Mouse (Mus musculus) liver, embryonic 12.5 days (tissue): ENCODE measurements around the gene Camk2n1. TPM values are rescaled to one million over a fixed set of nuclear protein-coding genes. Genes with fewer than 3 reads are reported as not detected.
"Not testable (repeated sequence)": the region's sequence is repeated elsewhere in the genome, so short reads cannot be mapped to it uniquely, and the experiment has no call there.

ENCODE experiments used
- ATAC-seq: fragments of 200-750 bp; cut with Nextera tagmentation; 2 replicates; pipeline ENCODE4 v1.8.0; 2017; ENCODE audit warnings: moderate number of reproducible peaks, mild to moderate bottlenecking, moderate library complexity
- H3K27ac ChIP-seq: fragments of 300-500 bp; sonication (generic); 2 replicates; pipeline ENCODE4 v1.5.1; 2016; ENCODE audit warnings: mild to moderate bottlenecking
- H3K27me3 ChIP-seq: fragments of 300-500 bp; sonication (generic); replicated peaks from 2 replicates; pipeline ENCODE4 v1.6.1; 2016; ENCODE audit warnings: mild to moderate bottlenecking, moderate library complexity
- H3K36me3 ChIP-seq: fragments of 300-500 bp; sonication (generic); 2 replicates; pipeline ENCODE4 v1.6.1; 2016; ENCODE audit warnings: mild to moderate bottlenecking, moderate library complexity
- H3K4me1 ChIP-seq: fragments of 300-500 bp; sonication (generic); 2 replicates; pipeline ENCODE4 v1.6.1; 2016
- H3K4me2 ChIP-seq: fragments of 300-500 bp; sonication (generic); 2 replicates; pipeline ENCODE4 v1.6.1; 2016; ENCODE audit warnings: mild to moderate bottlenecking, moderate library complexity
- H3K4me3 ChIP-seq: fragments of 300-500 bp; sonication (generic); 2 replicates; pipeline ENCODE4 v1.5.1; 2016; ENCODE audit warnings: mild to moderate bottlenecking, moderate library complexity
- H3K9ac ChIP-seq: fragments of 300-500 bp; sonication (generic); 2 replicates; pipeline ENCODE4 v1.6.1; 2016; ENCODE audit warnings: mild to moderate bottlenecking, moderate library complexity
- H3K9me3 ChIP-seq: fragments of 300-500 bp; sonication (generic); replicated peaks from 2 replicates; pipeline ENCODE4 v1.6.1; 2016; ENCODE audit warnings: mild to moderate bottlenecking, moderate library complexity
- WGBS: fragments of 180-500 bp; shearing (Covaris S2); methylation state at CpG from one replicate; pipeline ENCODE4 v1.1.7; 2016; ENCODE audit not compliant: insufficient replicate concordance; 5-methylcytosine and 5-hydroxymethylcytosine counted together
- polyA plus RNA-seq: library from polyadenylated mRNA; unstranded; fragments of >200 nt; fragmentation: Nextera tagmentation; extraction: Ambion mirVana; gene quantifications from 2 replicates; pipeline ENCODE4 v1.2.1, GENCODE M21; 2016

Camk2n1 gene
- 1.3 and 1.4 TPM in 2 replicates for polyA plus RNA-seq

- ATAC-seq = peak; percentile 68
- peak within 1 kb of the TSS; percentile 67 for H3K9ac ChIP-seq
- H3K27me3 ChIP-seq = peaks cover 99% of the 10 kb centered on the region
- peak within 1 kb of the TSS; percentile 71 for H3K4me2 ChIP-seq
- peak within 1 kb of the TSS; percentile 75 for H3K27ac ChIP-seq
- 3% methylated on average over 54 of the region's 64 CpGs for WGBS
- H3K4me3 ChIP-seq = peak within 1 kb of the TSS; percentile 62
- H3K9me3 ChIP-seq = no peaks in the 10 kb centered on the region
- H3K36me3 ChIP-seq = no peaks in the 10 kb centered on the region
- H3K4me1 ChIP-seq = peaks cover 15% of the 10 kb centered on the region
These were observed at the start of gene Camk2n1 for GRCm38 (mm10) chr4:138453753-138454570. Gene Camk2n1 (plus strand): TSS chr4:138454314.

GRCm38 (mm10) chr4:138404806-138405205 is 49.3 kb upstream of the Camk2n1 start:
- Histone ChIP-seq H3K9ac (no peak overlapping the region), H3K4me2 (no peak overlapping the region), H3K36me3 (no peaks in the 10 kb centered on the region), H3K27ac (no peak overlapping the region), H3K4me3 (no peak overlapping the region), H3K9me3 (no peaks in the 10 kb centered on the region), H3K27me3 (peaks cover 24% of the 10 kb centered on the region), H3K4me1 (no peaks in the 10 kb centered on the region)
- WGBS = 0% methylated on average over 2 of the region's 2 CpGs
- no peak for ATAC-seq

GRCm38 (mm10) chr4:138407479-138408194 is 46.5 kb upstream of the Camk2n1 start:
- no peak overlapping the region for H3K4me2 ChIP-seq
- no peak overlapping the region for H3K4me3 ChIP-seq
- no peaks in the 10 kb centered on the region for H3K36me3 ChIP-seq
- H3K9me3 ChIP-seq = no peaks in the 10 kb centered on the region
- 31% methylated on average over 12 of the region's 13 CpGs for WGBS
- H3K27me3 ChIP-seq = peaks cover 32% of the 10 kb centered on the region
- H3K4me1 ChIP-seq = no peaks in the 10 kb centered on the region
- no peak for ATAC-seq
- H3K9ac ChIP-seq = no peak overlapping the region
- H3K27ac ChIP-seq = no peak overlapping the region

GRCm38 (mm10) chr4:138411011-138411410 is 43.1 kb upstream of the Camk2n1 start:
- Histone ChIP-seq H3K9ac (no peak overlapping the region), H3K4me1 (no peaks in the 10 kb centered on the region), H3K27me3 (peaks cover 59% of the 10 kb centered on the region), H3K4me2 (no peak overlapping the region), H3K27ac (no peak overlapping the region), H3K4me3 (no peak overlapping the region), H3K36me3 (no peaks in the 10 kb centered on the region), H3K9me3 (no peaks in the 10 kb centered on the region)
- WGBS = 24% methylated on average over 5 of the region's 5 CpGs
- no peak for ATAC-seq

- H3K4me1 ChIP-seq = no peaks in the 10 kb centered on the region
- no peaks in the 10 kb centered on the region for H3K9me3 ChIP-seq
- no peak overlapping the region for H3K9ac ChIP-seq
- H3K27me3 ChIP-seq = peaks cover 61% of the 10 kb centered on the region
- H3K4me3 ChIP-seq = no peak overlapping the region
- H3K27ac ChIP-seq = no peak overlapping the region
- H3K36me3 ChIP-seq = no peaks in the 10 kb centered on the region
- no peak overlapping the region for H3K4me2 ChIP-seq
- no peak for ATAC-seq
- WGBS = 40% methylated on average over 7 of the region's 7 CpGs
These were observed 42.5 kb upstream of the Camk2n1 start for GRCm38 (mm10) chr4:138411504-138412121.

- no peak overlapping the region for H3K4me3 ChIP-seq
- H3K4me1 ChIP-seq = no peaks in the 10 kb centered on the region
- no peak overlapping the region for H3K4me2 ChIP-seq
- WGBS = 17% methylated on average over 5 of the region's 6 CpGs
- H3K9me3 ChIP-seq = no peaks in the 10 kb centered on the region
- no peaks in the 10 kb centered on the region for H3K36me3 ChIP-seq
- no peak for ATAC-seq
- no peak overlapping the region for H3K9ac ChIP-seq
- H3K27me3 ChIP-seq = peaks cover 73% of the 10 kb centered on the region
- no peak overlapping the region for H3K27ac ChIP-seq
These were observed 39.4 kb upstream of the Camk2n1 start for GRCm38 (mm10) chr4:138414725-138415124.

GRCm38 (mm10) chr4:138415991-138416390 is 38.1 kb upstream of the Camk2n1 start:
- no peak for ATAC-seq
- Histone ChIP-seq H3K4me2 (no peak overlapping the region), H3K9me3 (no peaks in the 10 kb centered on the region), H3K9ac (no peak overlapping the region), H3K4me1 (no peaks in the 10 kb centered on the region), H3K4me3 (no peak overlapping the region), H3K36me3 (no peaks in the 10 kb centered on the region), H3K27me3 (peaks cover 76% of the 10 kb centered on the region), H3K27ac (no peak overlapping the region)
- 51% methylated on average over 3 of the region's 3 CpGs for WGBS

- no peak overlapping the region for H3K9ac ChIP-seq
- ATAC-seq = no peak
- no peaks in the 10 kb centered on the region for H3K9me3 ChIP-seq
- WGBS = 40% methylated on average over 5 of the region's 5 CpGs
- H3K4me1 ChIP-seq = no peaks in the 10 kb centered on the region
- no peaks in the 10 kb centered on the region for H3K36me3 ChIP-seq
- peaks cover 76% of the 10 kb centered on the region for H3K27me3 ChIP-seq
- no peak overlapping the region for H3K4me3 ChIP-seq
- no peak overlapping the region for H3K27ac ChIP-seq
- H3K4me2 ChIP-seq = no peak overlapping the region
These were observed 37.7 kb upstream of the Camk2n1 start for GRCm38 (mm10) chr4:138416414-138416813.

- peaks cover 67% of the 10 kb centered on the region for H3K27me3 ChIP-seq
- no peak overlapping the region for H3K9ac ChIP-seq
- no peak for ATAC-seq
- H3K9me3 ChIP-seq = no peaks in the 10 kb centered on the region
- H3K36me3 ChIP-seq = no peaks in the 10 kb centered on the region
- H3K4me2 ChIP-seq = no peak overlapping the region
- H3K4me3 ChIP-seq = no peak overlapping the region
- no peak overlapping the region for H3K27ac ChIP-seq
- H3K4me1 ChIP-seq = no peaks in the 10 kb centered on the region
- WGBS = 64% methylated on average over 4 of the region's 4 CpGs
These were observed 36.2 kb upstream of the Camk2n1 start for GRCm38 (mm10) chr4:138417882-138418281.

- H3K4me1 ChIP-seq = no peaks in the 10 kb centered on the region
- ATAC-seq = no peak
- no peak overlapping the region for H3K4me2 ChIP-seq
- H3K9ac ChIP-seq = no peak overlapping the region
- H3K4me3 ChIP-seq = no peak overlapping the region
- no peaks in the 10 kb centered on the region for H3K36me3 ChIP-seq
- H3K27me3 ChIP-seq = peaks cover 64% of the 10 kb centered on the region
- no peaks in the 10 kb centered on the region for H3K9me3 ChIP-seq
- H3K27ac ChIP-seq = no peak overlapping the region
- 40% methylated on average over 11 of the region's 11 CpGs for WGBS
These were observed 35.7 kb upstream of the Camk2n1 start for GRCm38 (mm10) chr4:138418340-138418957.

GRCm38 (mm10) chr4:138425028-138425427 is 29.1 kb upstream of the Camk2n1 start:
- Histone ChIP-seq H3K4me2 (no peak overlapping the region), H3K36me3 (no peaks in the 10 kb centered on the region), H3K27me3 (peaks cover 40% of the 10 kb centered on the region), H3K9ac (no peak overlapping the region), H3K4me1 (no peaks in the 10 kb centered on the region), H3K9me3 (no peaks in the 10 kb centered on the region), H3K4me3 (no peak overlapping the region), H3K27ac (no peak overlapping the region)
- ATAC-seq = no peak
- 72% methylated on average over 6 of the region's 6 CpGs for WGBS

- not testable (repeated sequence) for H3K9ac ChIP-seq, H3K4me2 ChIP-seq, H3K36me3 ChIP-seq, ATAC-seq, H3K4me1 ChIP-seq, H3K4me3 ChIP-seq, H3K9me3 ChIP-seq, H3K27ac ChIP-seq
- peaks cover 35% of the 10 kb centered on the region for H3K27me3 ChIP-seq
- WGBS = 75% methylated on average over 14 of the region's 14 CpGs
These were observed 28.5 kb upstream of the Camk2n1 start for GRCm38 (mm10) chr4:138425604-138426003.
